In the genomic region with DNA sequence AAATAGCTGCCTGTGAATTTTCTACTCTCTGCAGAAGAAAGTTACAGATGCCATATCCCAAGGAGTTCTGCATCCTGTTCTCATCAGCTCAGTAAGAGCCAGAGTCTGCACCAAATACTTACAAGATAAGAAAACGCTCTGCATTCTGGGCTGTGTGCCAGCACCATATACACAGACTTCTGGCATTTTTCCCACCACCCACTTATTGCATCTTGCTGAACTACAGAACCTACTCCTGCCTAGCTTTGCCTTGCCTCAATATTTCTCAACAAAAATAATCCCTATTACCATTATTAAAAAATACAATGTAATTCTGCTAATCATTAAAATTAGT, we compare ENCODE assay signal across 8 mouse cellular contexts.
A peak's percentile ranks its signal among the peaks of the same experiment; 100 is the strongest.
DNase-seq lines count a peak whose midpoint lies in the region; ATAC-seq and TF ChIP-seq lines count a peak whose summit lies in the region.

No protein-coding gene starts in this region.

- no peak for TF ChIP-seq CTCF in hindbrain, postnatal 0 days (IDR thresholded peaks at IDR 0.05; ENCODE audit: low read depth)

- H3K27me3 ChIP-seq in hindbrain, postnatal 0 days (ENCODE audit: insufficient read depth, low read length): no peaks in the 10 kb centered on the region
- H3K27me3 ChIP-seq in hindbrain, embryonic 12.5 days: no peaks in the 10 kb centered on the region
- H3K27me3 ChIP-seq in embryonic facial prominence, embryonic 15.5 days: no peaks in the 10 kb centered on the region

- H3K36me3 ChIP-seq in hindbrain, postnatal 0 days (ENCODE audit: insufficient read depth, low read length): no peaks in the 10 kb centered on the region
- H3K36me3 ChIP-seq in hindbrain, embryonic 12.5 days: no peaks in the 10 kb centered on the region
- H3K36me3 ChIP-seq in embryonic facial prominence, embryonic 15.5 days: no peaks in the 10 kb centered on the region

- H3K27ac ChIP-seq in hindbrain, postnatal 0 days: no peak overlapping the region
- H3K27ac ChIP-seq in hindbrain, embryonic 12.5 days: no peak overlapping the region
- 0 out of 2 replicates have a peak overlapping the region, but pooled peaks have one; percentile 11 for H3K27ac ChIP-seq in embryonic facial prominence, embryonic 15.5 days (replicated peaks)

- no peak overlapping the region for H3K4me2 ChIP-seq in hindbrain, postnatal 0 days (ENCODE audit: low read depth, low read length)
- H3K4me2 ChIP-seq in hindbrain, embryonic 12.5 days (replicated peaks): no peak overlapping the region
- no peak overlapping the region for H3K4me2 ChIP-seq in embryonic facial prominence, embryonic 15.5 days (replicated peaks)

- H3K9ac ChIP-seq in hindbrain, postnatal 0 days (replicated peaks; ENCODE audit: low read length): no peak overlapping the region
- H3K9ac ChIP-seq in hindbrain, embryonic 12.5 days: no peak overlapping the region
- no peak overlapping the region for H3K9ac ChIP-seq in embryonic facial prominence, embryonic 15.5 days

- 33% methylated on average over 1 of the region's 1 CpGs for WGBS in hindbrain, postnatal 0 days
- WGBS in hindbrain, embryonic 12.5 days: 69% methylated on average over 1 of the region's 1 CpGs
- 3% methylated on average over 1 of the region's 1 CpGs for WGBS in embryonic facial prominence, embryonic 15.5 days

- no peak for ATAC-seq in hindbrain, postnatal 0 days
- no peak for ATAC-seq in hindbrain, embryonic 12.5 days (ENCODE audit: low FRiP score)
- ATAC-seq in embryonic facial prominence, embryonic 15.5 days (ENCODE audit: insufficient number of reproducible peaks, low FRiP score, low TSS enrichment, low read depth): no peak; the same call in 1 of the 2 replicates

- no peak overlapping the region for H3K4me3 ChIP-seq in hindbrain, postnatal 0 days (ENCODE audit: low read length)
- no peak overlapping the region for H3K4me3 ChIP-seq in hindbrain, embryonic 12.5 days
- H3K4me3 ChIP-seq in embryonic facial prominence, embryonic 15.5 days (replicated peaks): no peak overlapping the region

- no peaks in the 10 kb centered on the region for H3K4me1 ChIP-seq in hindbrain, postnatal 0 days (ENCODE audit: insufficient read depth, low read length)
- H3K4me1 ChIP-seq in hindbrain, embryonic 12.5 days: no peaks in the 10 kb centered on the region
- H3K4me1 ChIP-seq in embryonic facial prominence, embryonic 15.5 days: peaks cover 7% of the 10 kb centered on the region; the same call in 1 of the 2 replicates

- no peaks in the 10 kb centered on the region for H3K9me3 ChIP-seq in hindbrain, postnatal 0 days (ENCODE audit: low read length)
- no peaks in the 10 kb centered on the region for H3K9me3 ChIP-seq in hindbrain, embryonic 12.5 days (replicated peaks)
- no peaks in the 10 kb centered on the region for H3K9me3 ChIP-seq in embryonic facial prominence, embryonic 15.5 days (replicated peaks)

- DNase-seq in hindbrain, postnatal 0 days (ENCODE audit: low spot score): peak; percentile 62
- peak; percentile 60 to 80 for DNase-seq in left cerebral cortex, adult 18-20 months (ENCODE audit: low spot score in 2 of 2)
- peak; percentile 53 for DNase-seq in right cerebral cortex, postnatal 14 days
- no peak for DNase-seq in thymus, postnatal 14 days
- DNase-seq in cerebellum, postnatal 4 days (ENCODE audit: low spot score in 2 of 2): no peak
- DNase-seq in T-cell, adult 2 months (ENCODE audit: low spot score): no peak

Comparison
In these comparisons a context has a peak if more than half of its experiments do, and no peak if none do; other contexts are left out.
1. DNase-seq: peak in hindbrain, postnatal 0 days (single experiment), left cerebral cortex, adult 18-20 months (2 of 2) and right cerebral cortex, postnatal 14 days (single experiment); none in thymus, postnatal 14 days (single experiment), cerebellum, postnatal 4 days (0 of 2) and T-cell, adult 2 months (single experiment).